Mouse (Mus musculus): ENCODE measurements around the gene Fndc1.
A peak's percentile ranks its signal among the peaks of the same experiment; 100 is the strongest.

The Fndc1 gene

GRCm38 (mm10) chr17:7826819-7827515 lies at the start of gene Fndc1:
Fndc1 (minus strand) TSS chr17:7827302.
- peak; percentile 84 for DNase-seq

- DNase-seq = no peak
Observed at GRCm38 (mm10) chr17:7876541-7876940, 49.4 kb upstream of the Fndc1 start.

- DNase-seq = no peak
Observed at GRCm38 (mm10) chr17:7875941-7876461, 48.9 kb upstream of the Fndc1 start.

- DNase-seq = peak; percentile 52
Observed at GRCm38 (mm10) chr17:7874776-7875531, 47.9 kb upstream of the Fndc1 start.

- DNase-seq = no peak
Observed at GRCm38 (mm10) chr17:7873382-7873781, 46.3 kb upstream of the Fndc1 start.

GRCm38 (mm10) chr17:7871800-7872199 lies 44.7 kb upstream of the Fndc1 start:
- peak; percentile 32 for DNase-seq

- DNase-seq = no peak
Observed at GRCm38 (mm10) chr17:7870862-7871605, 43.9 kb upstream of the Fndc1 start.

GRCm38 (mm10) chr17:7869114-7869513 lies 42.0 kb upstream of the Fndc1 start:
- no peak for DNase-seq

GRCm38 (mm10) chr17:7868631-7869030 lies 41.5 kb upstream of the Fndc1 start:
- peak; percentile 85 for DNase-seq

GRCm38 (mm10) chr17:7864740-7865139 lies 37.6 kb upstream of the Fndc1 start:
- peak; percentile 72 for DNase-seq

GRCm38 (mm10) chr17:7863745-7864144 lies 36.6 kb upstream of the Fndc1 start:
- DNase-seq = peak; percentile 86

GRCm38 (mm10) chr17:7860845-7861360 lies 33.8 kb upstream of the Fndc1 start:
- DNase-seq = no peak

GRCm38 (mm10) chr17:7857658-7858057 lies 30.6 kb upstream of the Fndc1 start:
- DNase-seq = no peak

- peak; percentile 36 for DNase-seq
Observed at GRCm38 (mm10) chr17:7855851-7856250, 28.7 kb upstream of the Fndc1 start.

- DNase-seq = no peak
Observed at GRCm38 (mm10) chr17:7851979-7852378, 24.9 kb upstream of the Fndc1 start.

GRCm38 (mm10) chr17:7851527-7851926 lies 24.4 kb upstream of the Fndc1 start:
- DNase-seq = no peak

- DNase-seq = no peak
Observed at GRCm38 (mm10) chr17:7850246-7850645, 23.1 kb upstream of the Fndc1 start.

GRCm38 (mm10) chr17:7840505-7841290 lies 13.6 kb upstream of the Fndc1 start:
- DNase-seq = no peak

GRCm38 (mm10) chr17:7827586-7827985 lies 484 bp upstream of the Fndc1 start:
- DNase-seq = no peak

- no peak for DNase-seq
Observed at GRCm38 (mm10) chr17:7825416-7825815, 1.7 kb downstream of the Fndc1 start.

GRCm38 (mm10) chr17:7821553-7822186 lies 5.4 kb downstream of the Fndc1 start:
- DNase-seq = peak; percentile 67

- DNase-seq = no peak
Observed at GRCm38 (mm10) chr17:7820176-7820575, 6.9 kb downstream of the Fndc1 start.
